Comparison of ENCODE assay signal across 8 mouse cellular contexts in genomic region chr11:74521981-74522486, GRCm38 (mm10).
DNase-seq lines count a peak whose midpoint lies in the region; ATAC-seq and TF ChIP-seq lines count a peak whose summit lies in the region.

No protein-coding gene starts in this region.

- no peak for ATAC-seq in G1E (ENCODE audit: extremely low read depth, insufficient number of reproducible peaks, low FRiP score, poor library complexity, severe bottlenecking)
- ATAC-seq in heart, embryonic 14.5 days (ENCODE audit: insufficient number of reproducible peaks, insufficient read depth, low FRiP score, low read depth): no peak
- no peak for ATAC-seq in limb, embryonic 12.5 days (ENCODE audit: insufficient number of reproducible peaks, insufficient read depth, low FRiP score, low TSS enrichment, low read depth)
- ATAC-seq in neural tube, embryonic 13.5 days (ENCODE audit: low read depth): 0 out of 2 replicates have a peak, but pooled peaks have one; percentile 40

- H3K9ac ChIP-seq in heart, embryonic 14.5 days (ENCODE audit: low read length): peak overlapping the region; percentile 84
- H3K9ac ChIP-seq in limb, embryonic 12.5 days (replicated peaks): peak overlapping the region; percentile 59
- peak overlapping the region; percentile 84 for H3K9ac ChIP-seq in neural tube, embryonic 13.5 days

- peaks cover 29% of the 10 kb centered on the region for H3K36me3 ChIP-seq in G1E (replicated peaks)
- H3K36me3 ChIP-seq in heart, embryonic 14.5 days (ENCODE audit: control insufficient read depth, insufficient read depth, low read length): no peaks in the 10 kb centered on the region
- H3K36me3 ChIP-seq in limb, embryonic 12.5 days: no peaks in the 10 kb centered on the region
- H3K36me3 ChIP-seq in neural tube, embryonic 13.5 days: no peaks in the 10 kb centered on the region

- peaks cover 7% of the 10 kb centered on the region for H3K9me3 ChIP-seq in G1E (replicated peaks)
- H3K9me3 ChIP-seq in heart, embryonic 14.5 days (ENCODE audit: control insufficient read depth, low read length): no peaks in the 10 kb centered on the region
- no peaks in the 10 kb centered on the region for H3K9me3 ChIP-seq in limb, embryonic 12.5 days
- no peaks in the 10 kb centered on the region for H3K9me3 ChIP-seq in neural tube, embryonic 13.5 days

- peak overlapping the region; percentile 63 for H3K27ac ChIP-seq in layer of hippocampus, adult 2 months
- peak overlapping the region; percentile 15 to 77; a peak in 3 of 4 replicates for H3K27ac ChIP-seq in heart, embryonic 14.5 days (replicated peaks in 1 of 2; ENCODE audit: control insufficient read depth in 1 of 2, insufficient read depth in 1 of 2, low read depth in 2 of 2, low read length in 2 of 2)
- no peak overlapping the region for H3K27ac ChIP-seq in limb, embryonic 12.5 days
- H3K27ac ChIP-seq in neural tube, embryonic 13.5 days (replicated peaks): peak overlapping the region; percentile 64

- no peak for DNase-seq in layer of hippocampus, adult 2 months (ENCODE audit: low spot score in 2 of 2)
- no peak for DNase-seq in layer of hippocampus, adult 9-10 months (ENCODE audit: low spot score)
- DNase-seq in G1E (ENCODE audit: low spot score): no peak
- peak; percentile 49 for DNase-seq in embryo, embryonic 9.5 days (ENCODE audit: extremely low spot score)
- DNase-seq in spleen, adult 18-20 months: no peak

- WGBS in heart, embryonic 14.5 days: under 1% methylated on average over 29 of the region's 29 CpGs
- under 1% methylated on average over 29 of the region's 29 CpGs for WGBS in limb, embryonic 12.5 days
- 1% methylated on average over 29 of the region's 29 CpGs for WGBS in neural tube, embryonic 13.5 days

- no peak for TF ChIP-seq CTCF in layer of hippocampus, adult 2 months (conservative IDR thresholded peaks at IDR 0.05)
- no peak for TF ChIP-seq CTCF in G1E (IDR thresholded peaks at IDR 0.05; ENCODE audit: low read depth, low read length)

- peak overlapping the region; percentile 87 for H3K4me2 ChIP-seq in heart, embryonic 14.5 days (ENCODE audit: low read length)
- H3K4me2 ChIP-seq in limb, embryonic 12.5 days: peak overlapping the region; percentile 94
- H3K4me2 ChIP-seq in neural tube, embryonic 13.5 days: peak overlapping the region; percentile 97

- H3K4me1 ChIP-seq in G1E (ENCODE audit: insufficient read depth, low read depth, low read length): peaks cover 28% of the 10 kb centered on the region
- H3K4me1 ChIP-seq in heart, embryonic 14.5 days (ENCODE audit: control insufficient read depth in 2 of 2, insufficient read depth in 2 of 2, low read length in 2 of 2): peaks cover 25 to 39% of the 10 kb centered on the region in 2 experiments
- peaks cover 28% of the 10 kb centered on the region for H3K4me1 ChIP-seq in limb, embryonic 12.5 days (replicated peaks)
- H3K4me1 ChIP-seq in neural tube, embryonic 13.5 days (replicated peaks): peaks cover 50% of the 10 kb centered on the region

- H3K4me3 ChIP-seq in layer of hippocampus, adult 2 months: peak overlapping the region; percentile 77
- H3K4me3 ChIP-seq in G1E (ENCODE audit: low read depth, low read length): peak overlapping the region; percentile 64; the same call in 1 of the 2 replicates
- peak overlapping the region; percentile 65 to 70 for H3K4me3 ChIP-seq in heart, embryonic 14.5 days (ENCODE audit: control insufficient read depth in 1 of 2, insufficient read depth in 1 of 2, low read depth in 1 of 2, low read length in 2 of 2)
- peak overlapping the region; percentile 68 for H3K4me3 ChIP-seq in limb, embryonic 12.5 days (replicated peaks)
- peak overlapping the region; percentile 78 for H3K4me3 ChIP-seq in neural tube, embryonic 13.5 days

- H3K27me3 ChIP-seq in G1E (ENCODE audit: insufficient read depth, low read length): peaks cover 31% of the 10 kb centered on the region
- peaks cover 4% of the 10 kb centered on the region; the same call in 1 of the 2 replicates for H3K27me3 ChIP-seq in heart, embryonic 14.5 days (ENCODE audit: control insufficient read depth, insufficient read depth, low read length)
- peaks cover 69% of the 10 kb centered on the region for H3K27me3 ChIP-seq in limb, embryonic 12.5 days
- H3K27me3 ChIP-seq in neural tube, embryonic 13.5 days: peaks cover 32% of the 10 kb centered on the region
